In the genomic region with DNA sequence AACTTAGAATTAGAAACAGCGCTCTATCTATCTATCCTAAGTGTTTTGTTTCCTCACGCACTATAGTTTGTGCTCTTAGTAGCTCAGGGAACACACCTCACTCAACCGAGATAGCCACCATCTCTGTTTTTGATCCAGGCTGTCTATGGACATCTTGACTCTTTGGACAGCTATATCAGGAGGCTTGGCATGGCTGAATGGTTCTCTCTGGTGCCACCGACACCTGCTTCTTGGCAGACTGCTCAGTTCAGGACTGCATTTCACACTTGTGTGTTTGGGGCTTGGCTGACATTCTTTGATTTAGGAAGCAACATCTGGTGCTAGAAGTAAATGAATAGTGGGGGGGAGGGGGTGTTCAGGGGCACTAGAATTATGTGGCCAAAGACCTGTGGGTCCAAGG, we compare ENCODE assay signal across 33 mouse cellular contexts.
"Had no signal": no experiment of that assay in that cellular context is flagged by ENCODE, and none has a peak within 500 bp of the region (broad histone marks: within the 10 kb centered on the region; RNA-seq: fewer than 3 reads in every experiment).

No protein-coding gene starts in this region.

- H3K4me3 ChIP-seq: heart, embryonic 12.5 days; heart, embryonic 13.5 days; heart, embryonic 15.5 days; hindbrain, embryonic 10.5 days; hindbrain, embryonic 12.5 days; hindbrain, embryonic 13.5 days; hindbrain, embryonic 15.5 days; intestine, embryonic 15.5 days; kidney, embryonic 15.5 days; layer of hippocampus, adult 2 months; left cerebral cortex, adult 2 months had no signal

- H3K9me3 ChIP-seq: heart, embryonic 12.5 days; heart, embryonic 13.5 days; heart, embryonic 15.5 days; hindbrain, embryonic 10.5 days; hindbrain, embryonic 12.5 days; hindbrain, embryonic 13.5 days; hindbrain, embryonic 15.5 days; intestine, embryonic 15.5 days; kidney, embryonic 15.5 days had no signal

- H3K4me1 ChIP-seq: heart, embryonic 12.5 days; heart, embryonic 13.5 days; heart, embryonic 15.5 days; hindbrain, embryonic 10.5 days; hindbrain, embryonic 12.5 days; hindbrain, embryonic 13.5 days; hindbrain, embryonic 15.5 days; intestine, embryonic 15.5 days; kidney, embryonic 15.5 days had no signal

- H3K36me3 ChIP-seq: heart, embryonic 12.5 days; heart, embryonic 13.5 days; heart, embryonic 15.5 days; hindbrain, embryonic 10.5 days; hindbrain, embryonic 12.5 days; hindbrain, embryonic 13.5 days; hindbrain, embryonic 15.5 days; intestine, embryonic 15.5 days; kidney, embryonic 15.5 days had no signal

- H3K27ac ChIP-seq: heart, embryonic 13.5 days; heart, embryonic 15.5 days; hindbrain, embryonic 10.5 days; hindbrain, embryonic 12.5 days; hindbrain, embryonic 13.5 days; hindbrain, embryonic 14.5 days; hindbrain, embryonic 15.5 days; intestine, embryonic 15.5 days; kidney, embryonic 15.5 days; kidney, postnatal 0 days; layer of hippocampus, adult 2 months; left cerebral cortex, adult 2 months had no signal

- ATAC-seq: hindbrain, embryonic 16.5 days; inflammation-experienced regulatory T-cells, adult 6 months; intestine, embryonic 15.5 days; intestine, embryonic 16.5 days; intestine, postnatal 0 days had no signal

- H3K4me2 ChIP-seq: heart, embryonic 11.5 days; heart, embryonic 12.5 days; heart, embryonic 13.5 days; heart, embryonic 15.5 days; hindbrain, embryonic 12.5 days; hindbrain, embryonic 13.5 days; hindbrain, embryonic 14.5 days; hindbrain, embryonic 15.5 days; intestine, embryonic 15.5 days; kidney, embryonic 15.5 days had no signal

- H3K27me3 ChIP-seq: heart, embryonic 12.5 days; heart, embryonic 13.5 days; heart, embryonic 15.5 days; hindbrain, embryonic 12.5 days; hindbrain, embryonic 13.5 days; hindbrain, embryonic 15.5 days; intestine, embryonic 15.5 days; kidney, embryonic 15.5 days had no signal

- DNase-seq: heart, postnatal 10 days; heart, postnatal 14 days; heart, postnatal 4 days; kidney, adult 11 months; kidney, adult 18-20 months; kidney, adult 2 months; kidney, adult 8-10 months; kidney, adult 9 months; kidney, postnatal 10 days; kidney, postnatal 14 days; kidney, postnatal 25 days; kidney, postnatal 36 days; kidney, postnatal 4 days; layer of hippocampus, adult 9-11 months; layer of hippocampus, postnatal 36 days had no signal

- H3K9ac ChIP-seq: heart, embryonic 12.5 days; heart, embryonic 13.5 days; heart, embryonic 15.5 days; hindbrain, embryonic 12.5 days; hindbrain, embryonic 13.5 days; hindbrain, embryonic 14.5 days; hindbrain, embryonic 15.5 days; intestine, embryonic 15.5 days; kidney, embryonic 15.5 days had no signal
